Mouse (Mus musculus) intestine, embryonic 15.5 days (tissue): ENCODE measurements around the gene Pak4. TPM values are rescaled to one million over a fixed set of nuclear protein-coding genes. Genes with fewer than 3 reads are reported as not detected.
A peak's percentile ranks its signal among the peaks of the same experiment; 100 is the strongest.

Experiments
- ATAC-seq: fragments of 200-750 bp; cut with Nextera tagmentation; 2 replicates; pipeline ENCODE4 v1.8.0; 2017; ENCODE audit warnings: moderate TSS enrichment, moderate library complexity
- H3K27ac ChIP-seq: fragments of 300-500 bp; sonication (generic); 2 replicates; pipeline ENCODE4 v1.5.1; 2015; ENCODE audit warnings: mild to moderate bottlenecking, inconsistent platforms
- H3K27me3 ChIP-seq: fragments of 300-500 bp; sonication (generic); replicated peaks from 2 replicates; pipeline ENCODE4 v1.6.1; 2015; ENCODE audit warnings: inconsistent platforms
- H3K36me3 ChIP-seq: fragments of 300-500 bp; sonication (generic); 2 replicates; pipeline ENCODE4 v1.6.1; 2015; ENCODE audit warnings: inconsistent platforms
- H3K4me1 ChIP-seq: fragments of 300-500 bp; sonication (generic); replicated peaks from 2 replicates; pipeline ENCODE4 v1.6.1; 2015; ENCODE audit warnings: inconsistent platforms
- H3K4me2 ChIP-seq: fragments of 300-500 bp; sonication (generic); replicated peaks from 2 replicates; pipeline ENCODE4 v1.6.1; 2015; ENCODE audit warnings: mild to moderate bottlenecking, inconsistent platforms
- H3K4me3 ChIP-seq: fragments of 300-500 bp; sonication (generic); replicated peaks from 2 replicates; pipeline ENCODE4 v1.5.1; 2015; ENCODE audit warnings: inconsistent platforms
- H3K9ac ChIP-seq: fragments of 300-500 bp; sonication (generic); 2 replicates; pipeline ENCODE4 v1.6.1; 2015; ENCODE audit warnings: inconsistent platforms
- H3K9me3 ChIP-seq: fragments of 300-500 bp; sonication (generic); 2 replicates; pipeline ENCODE4 v1.6.1; 2016; ENCODE audit warnings: inconsistent platforms
- WGBS: fragments of 180-500 bp; shearing (Covaris S2); methylation state at CpG from one replicate; pipeline ENCODE4 v1.1.7; 2015; 5-methylcytosine and 5-hydroxymethylcytosine counted together
- polyA plus RNA-seq: library from polyadenylated mRNA; unstranded; fragments of >200 nt; fragmentation: Nextera tagmentation; extraction: Ambion mirVana; gene quantifications from 2 replicates; pipeline ENCODE4 v1.2.1, GENCODE M21; 2015

Gene Pak4
- polyA plus RNA-seq, 1 experiment from 2014 or later = 51.7 TPM

- no peak overlapping the region for H3K9ac ChIP-seq
- H3K9me3 ChIP-seq = no peaks in the 10 kb centered on the region
- no peak overlapping the region for H3K4me2 ChIP-seq
- H3K36me3 ChIP-seq = no peaks in the 10 kb centered on the region
- H3K4me3 ChIP-seq = no peak overlapping the region
- H3K4me1 ChIP-seq = no peaks in the 10 kb centered on the region
- no peaks in the 10 kb centered on the region for H3K27me3 ChIP-seq
- ATAC-seq = no peak
- no peak overlapping the region for H3K27ac ChIP-seq
- 68% methylated on average over 5 of the region's 5 CpGs for WGBS
These were observed 5.2 kb upstream of the Pak4 start for GRCm38 (mm10) chr7:28603136-28603535.

DNA sequence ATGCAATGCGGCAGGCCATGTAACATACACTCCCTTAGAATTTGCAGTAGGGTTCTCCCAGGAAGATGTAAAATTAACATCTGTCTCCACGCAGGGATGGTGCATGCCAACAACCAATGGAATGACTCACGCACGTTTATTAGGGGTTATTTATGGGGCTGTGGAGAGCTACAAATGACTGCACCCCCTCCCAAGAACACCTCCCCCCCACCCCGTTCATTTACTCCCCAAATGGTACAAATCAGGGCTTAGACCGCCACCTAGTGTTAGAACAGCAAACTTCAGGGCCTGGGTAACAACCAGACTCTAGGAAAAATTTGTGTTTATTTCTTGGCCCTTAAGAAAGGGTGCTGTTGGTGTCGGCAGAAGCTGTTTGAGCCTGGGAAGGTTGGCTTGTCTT, 3.7 kb upstream of the Pak4 start:
- peaks cover 7% of the 10 kb centered on the region for H3K4me1 ChIP-seq
- H3K27me3 ChIP-seq = no peaks in the 10 kb centered on the region
- H3K9ac ChIP-seq = no peak overlapping the region
- H3K4me2 ChIP-seq = no peak overlapping the region
- no peaks in the 10 kb centered on the region for H3K36me3 ChIP-seq
- no peaks in the 10 kb centered on the region for H3K9me3 ChIP-seq
- no peak for ATAC-seq
- no peak overlapping the region for H3K27ac ChIP-seq
- WGBS = 18% methylated on average over 7 of the region's 7 CpGs
- no peak overlapping the region for H3K4me3 ChIP-seq

DNA sequence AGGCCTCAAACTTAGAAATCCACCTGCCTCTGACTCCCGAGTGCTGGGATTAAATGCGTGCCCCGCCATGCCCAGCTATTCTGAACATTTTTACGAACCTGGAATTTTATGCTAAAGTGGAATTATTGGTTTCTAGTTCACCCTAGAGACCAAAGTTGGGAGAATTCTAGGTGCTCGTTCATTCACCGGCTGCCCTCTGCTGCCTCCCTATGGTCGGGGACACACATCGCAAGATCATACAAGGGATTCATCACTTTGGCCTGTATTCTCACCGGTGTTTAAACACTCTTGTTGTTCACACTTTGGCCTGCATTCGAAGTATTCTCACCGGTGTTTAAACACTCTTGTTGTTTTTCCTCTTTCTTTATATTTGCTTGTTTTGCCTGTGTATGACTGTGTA, 3.0 kb upstream of the Pak4 start:
- Histone ChIP-seq H3K9ac (no peak overlapping the region), H3K4me2 (no peak overlapping the region), H3K36me3 (no peaks in the 10 kb centered on the region), H3K27ac (no peak overlapping the region), H3K27me3 (no peaks in the 10 kb centered on the region), H3K4me1 (peaks cover 13% of the 10 kb centered on the region), H3K9me3 (no peaks in the 10 kb centered on the region), H3K4me3 (no peak overlapping the region)
- ATAC-seq = no peak
- 9% methylated on average over 11 of the region's 11 CpGs for WGBS

GRCm38 (mm10) chr7:28598951-28599350, 966 bp upstream of the Pak4 start:
- no peaks in the 10 kb centered on the region for H3K9me3 ChIP-seq
- H3K4me2 ChIP-seq = no peak overlapping the region
- peaks cover 32% of the 10 kb centered on the region for H3K4me1 ChIP-seq
- no peak overlapping the region for H3K4me3 ChIP-seq
- 56% methylated on average over 2 of the region's 2 CpGs for WGBS
- no peak overlapping the region for H3K9ac ChIP-seq
- no peak for ATAC-seq
- no peaks in the 10 kb centered on the region for H3K36me3 ChIP-seq
- H3K27me3 ChIP-seq = no peaks in the 10 kb centered on the region
- H3K27ac ChIP-seq = no peak overlapping the region

DNA sequence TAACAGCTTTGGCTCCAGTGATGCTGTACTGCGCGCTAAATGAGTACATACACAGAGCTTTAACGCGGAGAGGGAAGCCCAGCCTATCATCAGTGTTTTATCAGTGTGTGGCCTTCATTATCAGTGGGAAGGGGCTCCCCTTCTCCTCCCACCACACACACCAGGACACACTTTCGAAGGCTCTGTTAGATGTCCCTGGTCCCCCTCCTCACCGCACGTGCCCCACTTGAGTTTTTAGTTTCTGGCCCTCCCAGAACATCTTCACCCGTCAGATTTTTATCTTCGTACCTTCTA, 761 bp downstream of the Pak4 start:
- Histone ChIP-seq H3K4me3 (peak overlapping the region; percentile 65), H3K27me3 (no peaks in the 10 kb centered on the region), H3K4me2 (peak overlapping the region; percentile 73), H3K9me3 (no peaks in the 10 kb centered on the region), H3K9ac (peak overlapping the region; percentile 68), H3K4me1 (peaks cover 49% of the 10 kb centered on the region), H3K36me3 (no peaks in the 10 kb centered on the region), H3K27ac (peak overlapping the region; percentile 92)
- WGBS = 3% methylated on average over 9 of the region's 9 CpGs
- ATAC-seq = no peak; the same call in 1 of the 2 replicates

DNA sequence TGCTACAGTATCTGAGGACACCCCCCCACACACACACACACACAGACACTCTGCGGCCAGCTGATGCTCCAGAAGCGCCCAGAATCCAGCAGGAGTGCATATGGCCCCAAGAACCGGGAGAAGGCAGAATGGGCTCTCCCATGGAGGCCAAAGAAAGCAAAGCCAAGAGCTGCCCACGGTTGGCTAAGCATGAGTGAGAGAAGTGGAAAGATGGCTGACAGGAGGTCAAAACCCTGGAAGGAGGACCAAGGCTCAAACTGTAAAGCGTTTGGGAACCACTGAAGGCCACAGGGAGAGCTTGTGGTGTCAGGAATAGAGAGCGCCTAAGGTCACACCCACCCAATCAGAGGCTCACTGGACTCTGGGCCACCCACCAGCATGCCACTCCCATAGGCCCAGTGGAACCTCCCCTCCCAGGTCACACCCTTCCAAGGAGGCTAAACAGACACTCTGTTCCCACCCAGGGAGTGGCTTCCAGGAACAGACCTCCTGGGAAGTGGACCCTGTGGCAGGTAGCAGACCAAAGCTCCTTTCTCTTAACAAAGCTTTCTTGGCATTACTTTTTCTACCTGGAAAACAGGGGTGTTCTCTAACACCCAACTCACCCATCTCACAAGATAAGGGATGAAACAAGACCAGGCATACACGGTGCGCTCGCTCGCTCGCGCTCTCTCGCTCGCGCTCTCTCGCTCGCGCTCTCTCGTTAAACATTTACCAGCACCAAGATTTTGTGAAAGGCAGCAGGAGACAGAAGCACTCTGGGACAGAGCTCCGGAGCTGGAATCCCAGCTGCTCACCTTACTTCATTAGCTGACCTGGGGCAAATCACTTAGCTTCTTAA, 1.3 kb downstream of the Pak4 start:
- ATAC-seq = peak; percentile 88
- 18% methylated on average over 20 of the region's 20 CpGs for WGBS
- H3K27ac ChIP-seq = peak overlapping the region; percentile 92
- no peaks in the 10 kb centered on the region for H3K36me3 ChIP-seq
- H3K4me2 ChIP-seq = peak overlapping the region; percentile 73
- peak overlapping the region; percentile 68 for H3K9ac ChIP-seq
- no peaks in the 10 kb centered on the region for H3K9me3 ChIP-seq
- H3K4me3 ChIP-seq = peak overlapping the region; percentile 65
- H3K4me1 ChIP-seq = peaks cover 55% of the 10 kb centered on the region
- no peaks in the 10 kb centered on the region for H3K27me3 ChIP-seq

- H3K4me2 ChIP-seq = peak overlapping the region; percentile 73
- H3K27ac ChIP-seq = peak overlapping the region; percentile 92
- H3K4me3 ChIP-seq = peak overlapping the region; percentile 65
- H3K4me1 ChIP-seq = peaks cover 60% of the 10 kb centered on the region
- ATAC-seq = no peak
- H3K36me3 ChIP-seq = no peaks in the 10 kb centered on the region
- H3K9me3 ChIP-seq = no peaks in the 10 kb centered on the region
- 0 out of 2 replicates have a peak overlapping the region, but pooled peaks have one; percentile 10 for H3K9ac ChIP-seq
- H3K27me3 ChIP-seq = no peaks in the 10 kb centered on the region
- 65% methylated on average over 8 of the region's 8 CpGs for WGBS
These were observed 2.1 kb downstream of the Pak4 start for GRCm38 (mm10) chr7:28595751-28596435.

DNA sequence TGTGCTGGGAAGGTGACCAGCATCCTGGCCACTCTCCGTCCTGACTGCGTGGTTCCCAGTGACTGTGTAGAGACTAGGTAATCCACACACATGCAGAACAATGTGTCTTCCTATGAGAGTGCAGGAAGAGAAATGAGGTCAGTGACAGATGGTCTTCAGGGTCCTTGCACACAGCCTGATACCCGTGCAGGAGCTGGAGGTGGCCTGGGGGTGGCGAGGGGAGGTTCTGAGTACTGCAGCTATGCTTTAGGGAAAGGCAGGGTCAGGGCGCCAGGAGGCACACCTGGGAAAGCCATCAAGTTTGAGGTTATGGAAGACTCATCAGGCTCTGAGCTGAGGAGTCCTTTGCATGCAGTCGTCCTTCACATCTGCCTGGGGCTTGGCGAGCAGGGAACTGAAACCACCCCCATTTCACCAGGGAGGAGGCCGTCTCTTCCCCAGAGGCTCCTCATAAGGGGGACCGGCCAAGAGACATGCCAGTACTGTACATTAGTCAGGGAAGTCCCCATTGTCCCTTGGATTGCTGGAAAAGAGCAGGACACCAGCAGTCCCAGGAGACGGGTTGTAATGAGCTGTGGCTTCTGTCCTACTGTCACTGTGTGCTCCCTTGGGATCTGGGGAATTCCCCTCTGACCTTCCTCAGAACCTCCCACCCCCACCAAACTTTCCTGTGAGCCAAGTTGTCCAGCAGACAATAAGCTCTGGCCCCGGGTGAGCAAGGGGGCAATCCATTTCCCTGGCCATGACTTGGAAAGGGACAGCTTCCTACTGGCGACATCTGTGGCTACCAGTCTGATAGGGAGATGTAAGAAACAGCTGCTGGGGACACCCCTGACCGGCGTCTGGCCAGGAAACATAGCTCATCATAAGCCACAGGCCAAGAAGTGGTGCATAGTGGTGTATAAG, 4.5 kb downstream of the Pak4 start:
- H3K9ac ChIP-seq = no peak overlapping the region

GRCm38 (mm10) chr7:28591862-28592261, 6.1 kb downstream of the Pak4 start:
- no peak for ATAC-seq
- no peaks in the 10 kb centered on the region for H3K9me3 ChIP-seq
- H3K4me1 ChIP-seq = peaks cover 78% of the 10 kb centered on the region
- no peak overlapping the region for H3K27ac ChIP-seq
- 47% methylated on average over 1 of the region's 1 CpGs for WGBS
- no peak overlapping the region for H3K9ac ChIP-seq
- H3K4me2 ChIP-seq = no peak overlapping the region
- H3K4me3 ChIP-seq = no peak overlapping the region
- H3K36me3 ChIP-seq = no peaks in the 10 kb centered on the region
- no peaks in the 10 kb centered on the region for H3K27me3 ChIP-seq

More for the DNA sequence above, 4.5 kb downstream of the Pak4 start:
- Histone ChIP-seq H3K27me3 (no peaks in the 10 kb centered on the region), H3K36me3 (no peaks in the 10 kb centered on the region), H3K4me3 (no peak overlapping the region), H3K4me2 (0 out of 2 replicates have a peak overlapping the region, but pooled peaks have one; percentile 18), H3K9me3 (no peaks in the 10 kb centered on the region), H3K4me1 (peaks cover 67% of the 10 kb centered on the region), H3K27ac (0 out of 2 replicates have a peak overlapping the region, but pooled peaks have one; percentile 32)
- ATAC-seq = no peak
- 38% methylated on average over 14 of the region's 14 CpGs for WGBS

GRCm38 (mm10) chr7:28587644-28588043, 10.3 kb downstream of the Pak4 start:
- Histone ChIP-seq H3K36me3 (no peaks in the 10 kb centered on the region), H3K9me3 (no peaks in the 10 kb centered on the region), H3K4me1 (peaks cover 73% of the 10 kb centered on the region), H3K27me3 (no peaks in the 10 kb centered on the region), H3K9ac (peak overlapping the region; percentile 20; the same call in 1 of the 2 replicates), H3K4me3 (no peak overlapping the region), H3K27ac (peak overlapping the region; percentile 48), H3K4me2 (no peak overlapping the region)
- ATAC-seq = no peak

DNA sequence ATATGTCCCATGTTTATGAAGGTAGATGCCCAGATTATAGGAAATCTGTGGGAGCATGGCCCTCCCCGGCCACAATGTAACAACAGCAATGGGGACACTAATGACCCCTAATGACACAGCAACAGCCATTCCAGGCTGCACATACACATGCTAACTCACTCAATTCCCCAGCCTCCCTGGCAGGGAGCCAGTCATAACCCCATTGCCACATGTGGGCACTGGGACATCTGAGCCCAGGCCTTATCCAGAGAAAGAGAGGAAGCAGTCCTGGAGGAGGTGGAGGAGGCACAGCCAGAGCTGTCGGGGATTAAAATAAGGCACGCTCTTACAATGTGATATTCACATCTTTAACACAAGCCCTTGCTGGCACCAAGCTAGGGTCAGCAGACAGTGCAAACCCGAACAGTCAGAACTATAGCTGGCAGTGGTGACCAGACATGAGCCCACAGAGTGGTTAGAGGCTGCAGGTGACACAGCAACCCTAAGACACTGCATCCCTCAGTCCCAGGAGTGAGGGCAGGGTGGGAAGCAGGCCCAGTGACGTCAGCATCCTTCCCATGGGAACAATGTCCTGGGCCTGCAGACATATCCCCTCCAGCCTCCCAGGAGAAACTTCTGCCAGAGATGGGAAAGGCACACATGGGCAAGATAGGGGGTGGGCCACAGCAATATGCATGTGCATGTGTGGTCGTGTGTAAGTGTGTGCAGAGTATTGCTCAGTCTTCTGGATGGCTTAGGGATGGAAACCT, 11.1 kb downstream of the Pak4 start:
- Histone ChIP-seq H3K36me3 (no peaks in the 10 kb centered on the region), H3K9ac (0 out of 2 replicates have a peak overlapping the region, but pooled peaks have one; percentile 8), H3K4me1 (peaks cover 72% of the 10 kb centered on the region), H3K4me2 (no peak overlapping the region), H3K27ac (peak overlapping the region; percentile 48; the same call in 1 of the 2 replicates), H3K27me3 (no peaks in the 10 kb centered on the region), H3K4me3 (no peak overlapping the region), H3K9me3 (no peaks in the 10 kb centered on the region)
- no peak for ATAC-seq
- 57% methylated on average over 6 of the region's 6 CpGs for WGBS
